Mouse (Mus musculus): ENCODE measurements around the gene Lmbr1l. TPM values are rescaled to one million over a fixed set of nuclear protein-coding genes. Genes with fewer than 3 reads are reported as not detected.

Gene Lmbr1l
- polyA plus RNA-seq, 1 experiment from 2014 or later, result 9.4 TPM

DNA sequence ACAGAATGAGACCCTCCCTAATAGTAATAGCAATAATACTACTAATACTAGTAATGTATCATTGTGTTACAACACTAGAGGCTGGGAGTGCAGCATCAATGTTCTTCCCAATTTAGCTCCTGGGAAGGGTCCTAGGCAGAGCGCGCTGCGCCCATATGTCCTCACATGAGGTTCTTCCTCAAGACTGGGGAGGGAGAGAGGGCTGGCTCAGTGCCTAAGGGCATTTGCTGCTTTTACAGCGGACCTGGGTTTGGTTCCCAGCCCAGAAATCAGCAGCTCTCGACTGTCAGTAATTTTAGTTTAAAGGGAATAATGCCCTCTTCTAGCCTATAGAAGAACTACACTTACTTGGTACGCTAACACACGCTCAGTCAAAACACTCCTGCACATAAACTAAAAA is 30.5 kb downstream of the Lmbr1l start:
- Histone ChIP-seq H3K27ac (ENCODE audit: low read depth, low read length) (no peak overlapping the region), H3K4me1 (replicated peaks; ENCODE audit: control insufficient read depth, insufficient read depth, low read length) (no peaks in the 10 kb centered on the region), H3K4me2 (ENCODE audit: low read depth, low read length, severe bottlenecking) (no peak overlapping the region), H3K4me3 (ENCODE audit: low read depth, low read length) (no peak overlapping the region), H3K27me3 (ENCODE audit: control insufficient read depth, insufficient read depth, low read length) (peaks cover 16% of the 10 kb centered on the region), H3K36me3 (ENCODE audit: control insufficient read depth, insufficient read depth, low read length) (no peaks in the 10 kb centered on the region), H3K9ac (ENCODE audit: low read length) (no peak overlapping the region), H3K9me3 (ENCODE audit: control insufficient read depth, low read length) (no peaks in the 10 kb centered on the region)
- no peak for ATAC-seq (replicated peaks; ENCODE audit: low FRiP score)
- no peak for DNase-seq (ENCODE audit: low spot score)
- 81% methylated on average over 7 of the region's 7 CpGs for WGBS

DNA sequence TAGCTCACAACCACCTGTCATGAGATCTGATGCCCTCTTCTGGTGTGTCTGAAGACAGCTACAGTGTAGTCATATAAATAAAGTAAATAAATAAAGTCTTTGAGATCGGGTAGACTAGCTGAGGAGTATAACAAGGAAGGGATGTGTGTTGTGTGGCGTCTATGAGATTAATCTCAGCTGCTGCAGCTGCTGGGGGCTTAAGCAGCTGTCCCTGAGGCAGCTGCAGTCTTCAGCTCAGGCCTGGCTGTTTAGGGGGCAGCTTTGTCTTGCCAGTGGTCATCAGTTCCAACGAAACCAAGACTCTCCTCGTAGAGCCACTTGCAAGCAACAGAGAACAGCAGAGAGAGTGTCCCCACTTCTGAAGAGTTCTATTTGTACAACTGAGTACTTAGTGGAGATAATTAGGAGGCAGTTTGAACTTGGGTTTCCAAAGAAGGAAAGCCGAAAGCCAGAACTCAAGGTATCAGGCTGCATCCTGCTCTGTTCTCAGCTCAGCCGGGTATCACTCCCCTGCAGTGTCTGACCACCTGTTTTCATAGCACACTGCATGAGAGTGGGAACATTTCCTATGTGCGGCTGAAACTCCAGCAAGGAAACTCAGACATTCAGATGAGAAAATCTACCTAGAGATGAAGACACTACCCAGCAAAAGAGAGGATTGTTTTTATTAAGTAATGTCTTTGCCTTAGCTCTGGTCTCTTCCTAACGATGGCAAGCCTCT is 31.2 kb downstream of the Lmbr1l start:
- Histone ChIP-seq H3K4me2 (ENCODE audit: low read depth, low read length, severe bottlenecking) (no peak overlapping the region), H3K4me3 (ENCODE audit: low read depth, low read length) (no peak overlapping the region), H3K4me1 (replicated peaks; ENCODE audit: control insufficient read depth, insufficient read depth, low read length) (no peaks in the 10 kb centered on the region), H3K9me3 (ENCODE audit: control insufficient read depth, low read length) (no peaks in the 10 kb centered on the region), H3K9ac (ENCODE audit: low read length) (no peak overlapping the region), H3K27me3 (ENCODE audit: control insufficient read depth, insufficient read depth, low read length) (peaks cover 10% of the 10 kb centered on the region), H3K27ac (ENCODE audit: low read depth, low read length) (no peak overlapping the region), H3K36me3 (ENCODE audit: control insufficient read depth, insufficient read depth, low read length) (no peaks in the 10 kb centered on the region)
- DNase-seq (ENCODE audit: low spot score) (no peak), ATAC-seq (replicated peaks; ENCODE audit: low FRiP score) (no peak)
- WGBS, result 71% methylated on average over 8 of the region's 8 CpGs

DNA sequence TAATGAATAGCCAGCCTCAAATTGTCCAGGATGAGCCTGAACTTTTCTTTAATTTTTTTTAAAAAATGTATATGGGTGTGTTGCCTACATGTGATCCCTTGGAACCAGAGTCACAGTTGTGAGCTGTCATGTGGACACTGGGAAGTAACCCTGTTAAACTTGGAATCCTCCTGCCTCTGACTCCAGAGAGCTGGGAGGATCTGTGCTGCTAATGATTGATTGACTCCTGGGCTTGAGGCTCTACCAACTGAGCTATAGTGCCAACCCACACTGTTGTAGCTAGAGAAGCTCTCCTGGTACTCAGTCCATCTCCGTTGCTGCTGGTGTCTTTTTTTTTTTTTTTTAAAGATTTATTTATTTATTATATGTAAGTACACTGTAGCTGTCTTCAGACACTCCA is 33.9 kb downstream of the Lmbr1l start:
- WGBS, result 79% methylated on average over 1 of the region's 1 CpGs
- H3K9ac ChIP-seq (ENCODE audit: low read length), result no peak overlapping the region
- H3K4me3 ChIP-seq (ENCODE audit: low read depth, low read length), result no peak overlapping the region
- no peak overlapping the region for H3K27ac ChIP-seq (ENCODE audit: low read depth, low read length)
- no peaks in the 10 kb centered on the region for H3K36me3 ChIP-seq (ENCODE audit: control insufficient read depth, insufficient read depth, low read length)
- H3K4me1 ChIP-seq (replicated peaks; ENCODE audit: control insufficient read depth, insufficient read depth, low read length), result peaks cover 2% of the 10 kb centered on the region; the same call in 1 of the 2 replicates
- H3K27me3 ChIP-seq (ENCODE audit: control insufficient read depth, insufficient read depth, low read length), result no peaks in the 10 kb centered on the region
- ATAC-seq (replicated peaks; ENCODE audit: low FRiP score), result no peak
- H3K4me2 ChIP-seq (ENCODE audit: low read depth, low read length, severe bottlenecking), result no peak overlapping the region
- no peaks in the 10 kb centered on the region for H3K9me3 ChIP-seq (ENCODE audit: control insufficient read depth, low read length)
- DNase-seq (ENCODE audit: low spot score), result no peak

DNA sequence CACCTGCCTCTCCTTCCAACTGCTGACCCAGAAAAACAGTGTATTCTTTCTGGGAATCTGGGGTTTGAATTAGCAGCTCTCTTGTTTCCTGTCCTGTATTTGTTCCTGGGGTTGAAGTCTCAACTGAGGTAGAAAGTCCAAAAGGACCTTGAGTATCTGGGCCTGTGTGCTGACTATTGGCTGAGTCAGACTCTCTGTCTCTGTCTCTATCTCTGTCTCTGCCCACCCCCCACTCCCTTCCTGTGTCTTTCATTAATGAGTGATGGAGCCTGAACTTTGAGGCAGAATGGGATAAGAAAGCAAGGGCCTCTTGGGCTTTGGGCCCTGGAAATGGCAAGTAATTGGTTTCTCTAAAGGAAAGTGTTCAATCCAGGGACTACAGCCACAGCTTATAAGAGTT is 34.4 kb downstream of the Lmbr1l start:
- Histone ChIP-seq H3K4me2 (ENCODE audit: low read depth, low read length, severe bottlenecking) (no peak overlapping the region), H3K27me3 (ENCODE audit: control insufficient read depth, insufficient read depth, low read length) (no peaks in the 10 kb centered on the region), H3K9ac (ENCODE audit: low read length) (no peak overlapping the region), H3K4me3 (ENCODE audit: low read depth, low read length) (no peak overlapping the region), H3K9me3 (ENCODE audit: control insufficient read depth, low read length) (no peaks in the 10 kb centered on the region), H3K36me3 (ENCODE audit: control insufficient read depth, insufficient read depth, low read length) (no peaks in the 10 kb centered on the region), H3K27ac (ENCODE audit: low read depth, low read length) (no peak overlapping the region), H3K4me1 (replicated peaks; ENCODE audit: control insufficient read depth, insufficient read depth, low read length) (peaks cover 2% of the 10 kb centered on the region; the same call in 1 of the 2 replicates)
- DNase-seq (ENCODE audit: low spot score) (no peak), ATAC-seq (replicated peaks; ENCODE audit: low FRiP score) (no peak)

DNA sequence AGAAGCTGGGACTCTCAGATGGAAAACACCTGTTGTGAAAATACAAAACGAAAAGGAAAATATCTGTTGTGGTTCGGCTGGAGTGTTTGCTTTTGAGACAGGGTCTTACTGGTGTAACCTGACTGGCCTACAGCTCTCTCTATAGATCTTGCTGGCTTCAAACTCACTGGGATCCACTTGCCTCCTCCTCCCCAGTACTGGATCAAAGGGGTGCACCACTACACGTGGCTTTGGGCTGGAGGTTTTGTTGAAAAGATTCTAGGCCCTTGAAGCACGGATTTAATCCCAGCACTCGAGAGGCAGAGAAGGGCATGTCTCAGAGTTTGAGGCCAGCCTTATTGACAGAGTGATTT is 36.4 kb downstream of the Lmbr1l start:
- no peaks in the 10 kb centered on the region for H3K27me3 ChIP-seq (ENCODE audit: control insufficient read depth, insufficient read depth, low read length)
- peak overlapping the region; percentile 14; the same call in 1 of the 2 replicates for H3K27ac ChIP-seq (ENCODE audit: low read depth, low read length)
- H3K4me2 ChIP-seq (ENCODE audit: low read depth, low read length, severe bottlenecking), result peak overlapping the region; percentile 40; the same call in 1 of the 2 replicates
- DNase-seq (ENCODE audit: low spot score), result no peak
- peak; percentile 67 for ATAC-seq (replicated peaks; ENCODE audit: low FRiP score)
- H3K4me3 ChIP-seq (ENCODE audit: low read depth, low read length), result peak overlapping the region; percentile 53; the same call in 1 of the 2 replicates
- 3% methylated on average over 5 of the region's 5 CpGs for WGBS
- H3K9me3 ChIP-seq (ENCODE audit: control insufficient read depth, low read length), result no peaks in the 10 kb centered on the region
- H3K36me3 ChIP-seq (ENCODE audit: control insufficient read depth, insufficient read depth, low read length), result no peaks in the 10 kb centered on the region
- H3K4me1 ChIP-seq (replicated peaks; ENCODE audit: control insufficient read depth, insufficient read depth, low read length), result peaks cover 2% of the 10 kb centered on the region; the same call in 1 of the 2 replicates
- peak overlapping the region; percentile 12; the same call in 1 of the 2 replicates for H3K9ac ChIP-seq (ENCODE audit: low read length)

DNA sequence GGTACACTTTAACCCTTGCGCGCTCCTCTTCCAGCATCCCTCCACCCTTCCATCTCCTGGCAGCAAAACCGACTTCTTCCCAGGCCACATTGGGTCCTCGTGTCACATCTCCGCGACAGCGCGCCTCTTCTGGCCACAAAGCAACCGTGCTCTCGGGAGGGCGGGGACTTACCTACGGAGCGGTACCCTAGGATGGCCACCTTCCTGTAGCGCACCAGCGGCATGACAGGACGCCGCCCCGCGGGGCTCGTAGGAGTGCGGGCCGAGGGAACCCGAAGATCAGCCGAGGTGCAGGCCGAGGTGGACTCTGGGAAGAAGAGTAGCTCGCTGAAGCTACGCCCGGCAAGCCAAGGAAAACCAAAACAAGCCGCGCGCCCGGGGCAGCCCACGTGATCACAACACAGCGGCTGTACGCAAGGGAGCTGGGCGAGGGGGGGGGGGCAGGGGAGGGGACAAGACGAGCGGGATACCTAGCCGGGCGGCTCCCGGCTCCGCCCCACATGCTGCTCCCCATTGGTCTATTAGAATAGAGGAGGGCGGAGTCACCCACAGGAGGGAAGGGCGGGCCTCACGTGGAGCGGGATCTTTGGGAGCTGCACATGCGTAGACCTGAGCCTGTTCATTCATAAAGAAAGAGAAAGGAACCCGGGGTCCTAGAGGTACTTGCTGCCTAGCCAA is 36.9 kb downstream of the Lmbr1l start:
- Histone ChIP-seq H3K36me3 (ENCODE audit: control insufficient read depth, insufficient read depth, low read length) (no peaks in the 10 kb centered on the region), H3K27ac (ENCODE audit: low read depth, low read length) (peak overlapping the region; percentile 14; the same call in 1 of the 2 replicates), H3K9me3 (ENCODE audit: control insufficient read depth, low read length) (no peaks in the 10 kb centered on the region), H3K27me3 (ENCODE audit: control insufficient read depth, insufficient read depth, low read length) (no peaks in the 10 kb centered on the region), H3K4me2 (ENCODE audit: low read depth, low read length, severe bottlenecking) (peak overlapping the region; percentile 78), H3K9ac (ENCODE audit: low read length) (peak overlapping the region; percentile 73), H3K4me3 (ENCODE audit: low read depth, low read length) (peak overlapping the region; percentile 53), H3K4me1 (replicated peaks; ENCODE audit: control insufficient read depth, insufficient read depth, low read length) (peaks cover 2% of the 10 kb centered on the region; the same call in 1 of the 2 replicates)
- DNase-seq (ENCODE audit: low spot score), result peak; percentile 98
- ATAC-seq (replicated peaks; ENCODE audit: low FRiP score), result peak; percentile 98
- 1% methylated on average over 48 of the region's 48 CpGs for WGBS

DNA sequence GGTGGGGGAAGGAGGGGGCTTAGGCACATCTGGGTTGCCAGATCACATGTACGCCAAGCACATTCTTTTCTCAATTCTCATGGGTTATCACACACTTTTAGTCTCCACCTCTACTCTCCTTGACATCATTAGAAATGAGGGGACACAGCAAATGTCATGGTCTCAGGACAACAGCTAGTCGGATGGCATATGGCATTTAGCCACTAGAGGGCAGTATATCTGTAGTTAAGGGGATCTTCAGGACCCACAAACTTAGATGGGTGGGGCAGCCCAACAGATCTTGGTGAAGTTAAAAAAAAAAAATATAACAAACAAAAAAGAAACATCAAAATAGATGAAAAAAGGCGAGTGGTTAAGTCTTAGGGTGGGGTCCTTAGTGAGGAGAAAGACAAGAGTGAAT is 40.7 kb downstream of the Lmbr1l start:
- Histone ChIP-seq H3K4me3 (ENCODE audit: low read depth, low read length) (no peak overlapping the region), H3K27ac (ENCODE audit: low read depth, low read length) (no peak overlapping the region), H3K36me3 (ENCODE audit: control insufficient read depth, insufficient read depth, low read length) (no peaks in the 10 kb centered on the region), H3K27me3 (ENCODE audit: control insufficient read depth, insufficient read depth, low read length) (no peaks in the 10 kb centered on the region), H3K4me2 (ENCODE audit: low read depth, low read length, severe bottlenecking) (no peak overlapping the region), H3K4me1 (replicated peaks; ENCODE audit: control insufficient read depth, insufficient read depth, low read length) (peaks cover 2% of the 10 kb centered on the region; the same call in 1 of the 2 replicates), H3K9me3 (ENCODE audit: control insufficient read depth, low read length) (no peaks in the 10 kb centered on the region), H3K9ac (ENCODE audit: low read length) (no peak overlapping the region)
- WGBS, result 17% methylated on average over 3 of the region's 3 CpGs
- ATAC-seq (replicated peaks; ENCODE audit: low FRiP score) (no peak), DNase-seq (ENCODE audit: low spot score) (peak; percentile 73)

DNA sequence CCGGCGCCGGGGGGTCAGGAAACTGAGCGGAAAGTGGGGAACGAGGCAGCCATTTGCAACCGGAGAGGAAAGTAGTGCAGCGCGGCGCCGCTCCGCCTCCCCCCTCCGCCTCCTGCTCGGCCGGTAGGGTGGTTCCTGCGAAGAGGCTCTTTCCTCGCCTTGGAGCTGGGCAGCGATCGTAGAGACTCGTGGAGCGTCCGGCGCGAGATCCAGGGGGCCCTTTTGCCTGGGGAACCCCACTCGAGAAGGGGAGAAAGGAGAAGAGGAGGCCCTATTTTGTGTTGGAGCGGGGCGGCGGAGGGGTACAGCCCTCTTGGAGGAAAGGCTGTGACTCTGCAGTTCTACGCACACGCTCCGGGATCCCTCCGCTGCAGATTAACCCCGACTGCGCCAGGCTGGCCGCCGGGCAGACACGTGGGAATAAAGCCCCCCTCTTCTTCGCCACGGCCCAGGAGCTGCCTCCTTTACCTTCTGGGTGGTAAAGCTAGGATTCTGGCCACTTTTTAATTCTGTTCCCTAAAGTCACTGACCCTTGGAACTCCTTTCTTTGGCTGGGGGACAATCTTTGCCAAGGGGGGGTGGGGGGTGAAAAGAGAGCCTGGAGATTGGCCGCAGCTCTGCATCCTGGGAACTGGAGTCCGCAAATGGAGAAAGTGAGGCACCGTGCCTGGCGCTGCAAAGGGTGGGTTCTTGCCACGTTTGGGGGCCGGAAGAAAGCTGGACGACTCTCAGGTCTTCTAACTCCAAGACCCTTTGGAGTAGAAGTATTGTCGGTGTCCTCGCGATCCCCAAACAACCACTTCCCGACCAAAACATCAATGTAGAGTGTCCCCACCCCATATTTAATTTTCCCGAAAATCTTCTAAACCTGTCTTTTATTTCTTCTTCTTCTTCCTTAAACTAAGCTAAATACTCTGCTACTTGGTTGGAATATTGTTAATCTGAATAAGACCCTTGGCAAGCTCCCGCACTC is 45.8 kb downstream of the Lmbr1l start:
- Histone ChIP-seq H3K4me2 (ENCODE audit: low read depth, low read length, severe bottlenecking) (peak overlapping the region; percentile 98), H3K36me3 (ENCODE audit: control insufficient read depth, insufficient read depth, low read length) (no peaks in the 10 kb centered on the region), H3K9me3 (ENCODE audit: control insufficient read depth, low read length) (no peaks in the 10 kb centered on the region), H3K9ac (ENCODE audit: low read length) (peak overlapping the region; percentile 99), H3K4me1 (replicated peaks; ENCODE audit: control insufficient read depth, insufficient read depth, low read length) (peaks cover 24% of the 10 kb centered on the region), H3K27me3 (ENCODE audit: control insufficient read depth, insufficient read depth, low read length) (no peaks in the 10 kb centered on the region), H3K4me3 (ENCODE audit: low read depth, low read length) (peak overlapping the region; percentile 99), H3K27ac (ENCODE audit: low read depth, low read length) (peak overlapping the region; percentile 95)
- DNase-seq (ENCODE audit: low spot score), result peak; percentile 97
- WGBS, result 2% methylated on average over 51 of the region's 51 CpGs
- ATAC-seq (replicated peaks; ENCODE audit: low FRiP score), result peak; percentile 81
